Mouse (Mus musculus): ENCODE data around the gene Synj2. TPM values are rescaled to one million over a fixed set of nuclear protein-coding genes. Genes with fewer than 3 reads are reported as not detected.

Synj2 gene
- total RNA-seq, 2 experiments from 2014 or later, result 27.2 to 47.5 TPM

Other genes starting within 250 kb of the Synj2 start
- gene Snx9, start 100.0 kb upstream of the Synj2 start, total RNA-seq (2021), result 10 to 100 TPM; 21.4 to 22.6 TPM
- gene Serac1, start 138.5 kb downstream of the Synj2 start, total RNA-seq (2021), result 1 to 10 TPM; 4.5 to 5.2 TPM
- 10 to 100 TPM; 43.0 to 46.0 TPM for gene Gtf2h5, start 138.5 kb downstream of the Synj2 start, total RNA-seq (2021)
- gene Tulp4, start 165.2 kb downstream of the Synj2 start, total RNA-seq (2021), result 100 to 1,000 TPM; 103 to 106 TPM